Mouse (Mus musculus) intestine, embryonic 15.5 days (tissue): ENCODE data around the gene Olfr6. TPM values are rescaled to one million over a fixed set of nuclear protein-coding genes. Genes with fewer than 3 reads are reported as not detected.
"Not testable (repeated sequence)": the region's sequence is repeated elsewhere in the genome, so short reads cannot be mapped to it uniquely, and the experiment has no call there.

Experiments
- ATAC-seq: fragments of 200-750 bp; cut with Nextera tagmentation; 2 replicates; pipeline ENCODE4 v1.8.0; 2017; ENCODE audit warnings: moderate TSS enrichment, moderate library complexity
- H3K27ac ChIP-seq: fragments of 300-500 bp; sonication (generic); 2 replicates; pipeline ENCODE4 v1.5.1; 2015; ENCODE audit warnings: mild to moderate bottlenecking, inconsistent platforms
- H3K27me3 ChIP-seq: fragments of 300-500 bp; sonication (generic); replicated peaks from 2 replicates; pipeline ENCODE4 v1.6.1; 2015; ENCODE audit warnings: inconsistent platforms
- H3K36me3 ChIP-seq: fragments of 300-500 bp; sonication (generic); 2 replicates; pipeline ENCODE4 v1.6.1; 2015; ENCODE audit warnings: inconsistent platforms
- H3K4me1 ChIP-seq: fragments of 300-500 bp; sonication (generic); replicated peaks from 2 replicates; pipeline ENCODE4 v1.6.1; 2015; ENCODE audit warnings: inconsistent platforms
- H3K4me2 ChIP-seq: fragments of 300-500 bp; sonication (generic); replicated peaks from 2 replicates; pipeline ENCODE4 v1.6.1; 2015; ENCODE audit warnings: mild to moderate bottlenecking, inconsistent platforms
- H3K4me3 ChIP-seq: fragments of 300-500 bp; sonication (generic); replicated peaks from 2 replicates; pipeline ENCODE4 v1.5.1; 2015; ENCODE audit warnings: inconsistent platforms
- H3K9ac ChIP-seq: fragments of 300-500 bp; sonication (generic); 2 replicates; pipeline ENCODE4 v1.6.1; 2015; ENCODE audit warnings: inconsistent platforms
- H3K9me3 ChIP-seq: fragments of 300-500 bp; sonication (generic); 2 replicates; pipeline ENCODE4 v1.6.1; 2016; ENCODE audit warnings: inconsistent platforms
- WGBS: fragments of 180-500 bp; shearing (Covaris S2); methylation state at CpG from one replicate; pipeline ENCODE4 v1.1.7; 2015; 5-methylcytosine and 5-hydroxymethylcytosine counted together
- polyA plus RNA-seq: library from polyadenylated mRNA; unstranded; fragments of >200 nt; fragmentation: Nextera tagmentation; extraction: Ambion mirVana; gene quantifications from 2 replicates; pipeline ENCODE4 v1.2.1, GENCODE M21; 2015

Olfr6 gene
- polyA plus RNA-seq, result not detected in 2 replicates

DNA sequence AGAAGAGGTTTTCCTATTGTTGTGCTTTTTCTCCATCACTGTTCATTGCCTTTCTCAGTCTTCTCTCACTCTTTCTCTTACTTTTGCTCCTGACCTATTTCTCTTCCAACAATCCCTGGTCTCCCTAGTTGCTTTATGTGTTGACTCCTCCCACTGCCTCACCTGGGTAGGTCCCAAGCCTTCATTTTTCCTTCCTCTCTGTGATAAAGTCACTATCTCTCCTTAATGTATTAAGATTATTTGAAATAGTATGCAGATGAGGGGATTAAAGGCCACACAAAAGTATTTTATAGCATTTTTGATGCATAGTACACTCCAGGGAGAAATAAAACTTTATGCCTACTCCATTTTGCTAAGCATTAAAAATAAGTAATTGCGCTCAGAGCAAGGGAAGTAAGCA is at the start of gene Olfr6:
Gene Olfr6 (minus strand): TSS at position 101 of the 400 bp plus-strand sequence.
- 88% methylated on average over 1 of the region's 1 CpGs for WGBS
- H3K4me2 ChIP-seq, result no peak within 1 kb of the TSS
- H3K27ac ChIP-seq, result no peak within 1 kb of the TSS
- H3K4me3 ChIP-seq, result no peak within 1 kb of the TSS
- H3K4me1 ChIP-seq, result no peaks in the 10 kb centered on the region
- H3K9me3 ChIP-seq, result no peaks in the 10 kb centered on the region
- no peak within 1 kb of the TSS for H3K9ac ChIP-seq
- no peak for ATAC-seq
- no peaks in the 10 kb centered on the region for H3K27me3 ChIP-seq
- no peaks in the 10 kb centered on the region for H3K36me3 ChIP-seq

DNA sequence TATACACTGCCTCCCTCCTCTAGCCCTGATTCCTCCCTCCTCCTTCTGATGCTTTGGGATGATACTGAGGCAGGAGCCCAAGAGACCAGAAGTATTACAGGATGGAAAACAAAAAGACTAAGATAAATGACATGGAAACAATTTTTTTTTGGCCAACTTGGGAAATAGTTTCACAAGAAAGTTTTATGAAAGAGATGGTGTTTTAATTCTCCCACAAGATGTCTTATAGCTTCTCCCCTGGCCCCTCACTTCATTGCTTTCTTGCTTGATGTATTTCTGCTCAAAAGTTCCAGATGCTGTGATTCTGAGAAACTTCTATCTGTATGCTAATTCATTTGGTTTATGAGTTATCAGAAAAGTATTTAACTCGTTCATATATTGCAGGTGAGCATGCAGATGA is 42.2 kb upstream of the Olfr6 start, which contains the start of gene Olfr2:
Gene Olfr2 (minus strand): TSS at position 101 of the 400 bp plus-strand sequence.
- H3K36me3 ChIP-seq, result no peaks in the 10 kb centered on the region
- H3K4me3 ChIP-seq, result no peak within 1 kb of the TSS
- H3K9ac ChIP-seq, result no peak within 1 kb of the TSS
- no peaks in the 10 kb centered on the region for H3K27me3 ChIP-seq
- ATAC-seq, result no peak
- no peak within 1 kb of the TSS for H3K4me2 ChIP-seq
- no peaks in the 10 kb centered on the region for H3K4me1 ChIP-seq
- no peaks in the 10 kb centered on the region for H3K9me3 ChIP-seq
- WGBS, result 30% methylated on average over 1 of the region's 1 CpGs
- H3K27ac ChIP-seq, result no peak within 1 kb of the TSS

GRCm38 (mm10) chr7:107004169-107004568 is 40.4 kb upstream of the Olfr6 start:
- ATAC-seq, result peak; percentile 83
- Histone ChIP-seq H3K36me3 (no peaks in the 10 kb centered on the region), H3K27ac (no peak overlapping the region), H3K4me2 (no peak overlapping the region), H3K4me1 (no peaks in the 10 kb centered on the region), H3K9ac (no peak overlapping the region), H3K4me3 (no peak overlapping the region), H3K27me3 (no peaks in the 10 kb centered on the region), H3K9me3 (no peaks in the 10 kb centered on the region)
- 40% methylated on average over 3 of the region's 3 CpGs for WGBS

- no peak overlapping the region for H3K9ac ChIP-seq
- ATAC-seq, result peak; percentile 56; the same call in 1 of the 2 replicates
- 78% methylated on average over 7 of the region's 7 CpGs for WGBS
Observed at GRCm38 (mm10) chr7:107000798-107001197, 37.1 kb upstream of the Olfr6 start.

DNA sequence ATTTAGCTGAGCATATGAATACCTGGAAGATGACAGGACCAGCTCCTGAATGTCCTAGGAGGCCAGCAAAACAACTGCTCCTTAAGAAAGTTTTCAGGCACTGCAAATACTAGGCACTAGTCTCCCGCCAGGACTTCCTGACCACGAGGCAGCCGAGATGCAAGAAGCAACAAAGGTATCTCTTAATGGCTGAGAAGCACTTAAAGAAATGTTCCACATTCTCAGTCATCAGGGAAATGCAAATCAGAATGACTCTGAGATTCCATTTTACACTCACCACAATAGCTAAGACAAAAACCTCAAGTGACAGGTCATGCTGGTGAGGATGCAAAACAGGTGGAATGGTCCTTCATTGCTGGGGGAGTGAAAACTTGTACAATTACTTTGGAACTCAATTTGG is 21.5 kb upstream of the Olfr6 start:
- Histone ChIP-seq H3K27me3 (no peaks in the 10 kb centered on the region), H3K36me3 (no peaks in the 10 kb centered on the region), H3K9ac (no peak overlapping the region), H3K27ac (no peak overlapping the region), H3K4me1 (no peaks in the 10 kb centered on the region), H3K9me3 (no peaks in the 10 kb centered on the region), H3K4me2 (no peak overlapping the region), H3K4me3 (no peak overlapping the region)
- no peak for ATAC-seq
- whole genome bisulfite sequencing, result 97% methylated on average over 3 of the region's 3 CpGs

More at GRCm38 (mm10) chr7:107000798-107001197, 37.1 kb upstream of the Olfr6 start:
- H3K36me3 ChIP-seq, result no peaks in the 10 kb centered on the region
- no peaks in the 10 kb centered on the region for H3K9me3 ChIP-seq
- no peak overlapping the region for H3K4me3 ChIP-seq
- H3K4me1 ChIP-seq, result no peaks in the 10 kb centered on the region
- H3K4me2 ChIP-seq, result no peak overlapping the region
- no peaks in the 10 kb centered on the region for H3K27me3 ChIP-seq
- no peak overlapping the region for H3K27ac ChIP-seq

DNA sequence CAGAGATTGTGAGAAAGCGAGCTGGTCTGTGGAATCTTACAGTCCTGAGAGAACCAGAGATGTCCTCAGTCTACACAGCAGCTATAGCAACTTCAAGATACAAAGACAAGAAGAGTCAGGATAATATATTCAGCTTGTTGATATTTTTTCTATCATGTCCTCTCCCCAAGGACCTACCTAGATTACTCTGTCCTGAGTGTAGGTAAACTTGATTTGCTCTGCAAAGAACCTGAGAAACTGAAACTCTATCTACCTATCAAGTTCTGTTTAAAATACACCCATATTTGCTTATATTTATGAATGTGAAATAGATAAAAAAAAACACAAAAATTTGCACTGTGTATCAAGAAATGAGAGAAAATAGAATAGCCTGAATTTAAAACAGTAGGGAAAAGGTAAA is 11.6 kb upstream of the Olfr6 start, which contains the start of gene Olfr711:
Gene Olfr711 (minus strand): TSS at position 101 of the 400 bp plus-strand sequence.
- no peak within 1 kb of the TSS for H3K27ac ChIP-seq
- 73% methylated on average over 1 of the region's 1 CpGs for WGBS
- H3K4me1 ChIP-seq, result no peaks in the 10 kb centered on the region
- no peak within 1 kb of the TSS for H3K4me3 ChIP-seq
- ATAC-seq, result no peak
- H3K27me3 ChIP-seq, result no peaks in the 10 kb centered on the region
- no peaks in the 10 kb centered on the region for H3K36me3 ChIP-seq
- no peak within 1 kb of the TSS for H3K4me2 ChIP-seq
- H3K9me3 ChIP-seq, result no peaks in the 10 kb centered on the region
- H3K9ac ChIP-seq, result no peak within 1 kb of the TSS

DNA sequence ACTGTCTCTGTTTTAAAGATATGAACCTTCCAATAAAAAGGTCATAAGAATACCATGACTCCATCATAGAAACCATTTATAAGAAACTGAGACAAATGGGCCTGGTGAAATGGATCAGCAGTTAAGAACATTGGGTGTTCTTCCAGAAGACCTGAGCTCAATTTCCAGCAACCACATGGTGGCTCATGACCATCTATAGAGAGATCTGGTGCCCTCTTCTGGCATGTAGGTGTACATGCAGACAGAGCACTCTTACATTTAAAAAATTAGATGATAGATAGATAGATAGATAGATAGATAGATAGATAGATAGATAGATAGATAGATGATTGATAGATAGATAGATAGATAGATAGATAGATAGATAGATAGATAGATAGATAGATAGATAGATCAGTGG is 3.8 kb upstream of the Olfr6 start:
- H3K9ac ChIP-seq, ATAC-seq, H3K36me3 ChIP-seq, H3K9me3 ChIP-seq, H3K4me3 ChIP-seq, H3K4me2 ChIP-seq, H3K4me1 ChIP-seq, H3K27ac ChIP-seq, H3K27me3 ChIP-seq: not testable (repeated sequence)

GRCm38 (mm10) chr7:106948212-106948611 is 15.5 kb downstream of the Olfr6 start, which contains the start of gene Olfr710:
Gene Olfr710 (minus strand): TSS chr7:106948312.
- Histone ChIP-seq H3K27ac (no peak within 1 kb of the TSS), H3K36me3 (no peaks in the 10 kb centered on the region), H3K27me3 (no peaks in the 10 kb centered on the region), H3K9me3 (no peaks in the 10 kb centered on the region), H3K4me3 (no peak within 1 kb of the TSS), H3K4me1 (no peaks in the 10 kb centered on the region), H3K9ac (no peak within 1 kb of the TSS), H3K4me2 (no peak within 1 kb of the TSS)
- 78% methylated on average over 3 of the region's 3 CpGs for WGBS
- ATAC-seq, result no peak

GRCm38 (mm10) chr7:106932119-106932518 is 31.6 kb downstream of the Olfr6 start, which contains the start of gene Olfr709-ps1:
Gene Olfr709-ps1 (minus strand): TSS chr7:106932219.
- Histone ChIP-seq H3K9me3 (no peaks in the 10 kb centered on the region), H3K27me3 (no peaks in the 10 kb centered on the region), H3K4me3 (no peak within 1 kb of the TSS), H3K36me3 (no peaks in the 10 kb centered on the region), H3K4me2 (no peak within 1 kb of the TSS), H3K27ac (no peak within 1 kb of the TSS), H3K9ac (no peak within 1 kb of the TSS), H3K4me1 (no peaks in the 10 kb centered on the region)
- ATAC-seq, result no peak

GRCm38 (mm10) chr7:106920961-106921360 is 42.8 kb downstream of the Olfr6 start:
- not testable (repeated sequence) for H3K27ac ChIP-seq, H3K9ac ChIP-seq, H3K4me2 ChIP-seq, H3K36me3 ChIP-seq, ATAC-seq, H3K4me1 ChIP-seq, H3K4me3 ChIP-seq, H3K27me3 ChIP-seq, H3K9me3 ChIP-seq
- WGBS, result 83% methylated on average over 7 of the region's 7 CpGs

GRCm38 (mm10) chr7:106907676-106908075 is 56.1 kb downstream of the Olfr6 start, which contains the start of gene Olfr1532-ps1:
Gene Olfr1532-ps1 (plus strand): TSS chr7:106908001.
- Histone ChIP-seq H3K4me3 (no peak within 1 kb of the TSS), H3K9ac (no peak within 1 kb of the TSS), H3K9me3 (no peaks in the 10 kb centered on the region), H3K27me3 (no peaks in the 10 kb centered on the region), H3K27ac (no peak within 1 kb of the TSS), H3K4me2 (no peak within 1 kb of the TSS), H3K4me1 (no peaks in the 10 kb centered on the region), H3K36me3 (no peaks in the 10 kb centered on the region)
- ATAC-seq, result no peak
- 56% methylated on average over 2 of the region's 2 CpGs for WGBS
